Mouse (Mus musculus) common myeloid progenitor, adult 5-6 weeks (primary cell): ENCODE results near the gene Gdf10. TPM values are rescaled to one million over a fixed set of nuclear protein-coding genes. Genes with fewer than 3 reads are reported as not detected.
A peak's percentile ranks its signal among the peaks of the same experiment; 100 is the strongest.

Source experiments
- ATAC-seq: replicated peaks from 2 replicates; pipeline ENCODE4 v1.8.0; 2016; ENCODE audit warnings: low read depth, mild to moderate bottlenecking, moderate TSS enrichment, inconsistent platforms; ENCODE audit not compliant: poor library complexity, severe bottlenecking
- total RNA-seq: library from RNA; stranded (forward); fragments of 200-1000, 187-1606 nt; gene quantifications from 2 replicates; pipeline ENCODE4 v1.2.3, GENCODE M21; 2017

Gene Gdf10
- total RNA-seq, 1 experiment from 2014 or later: not detected

DNA sequence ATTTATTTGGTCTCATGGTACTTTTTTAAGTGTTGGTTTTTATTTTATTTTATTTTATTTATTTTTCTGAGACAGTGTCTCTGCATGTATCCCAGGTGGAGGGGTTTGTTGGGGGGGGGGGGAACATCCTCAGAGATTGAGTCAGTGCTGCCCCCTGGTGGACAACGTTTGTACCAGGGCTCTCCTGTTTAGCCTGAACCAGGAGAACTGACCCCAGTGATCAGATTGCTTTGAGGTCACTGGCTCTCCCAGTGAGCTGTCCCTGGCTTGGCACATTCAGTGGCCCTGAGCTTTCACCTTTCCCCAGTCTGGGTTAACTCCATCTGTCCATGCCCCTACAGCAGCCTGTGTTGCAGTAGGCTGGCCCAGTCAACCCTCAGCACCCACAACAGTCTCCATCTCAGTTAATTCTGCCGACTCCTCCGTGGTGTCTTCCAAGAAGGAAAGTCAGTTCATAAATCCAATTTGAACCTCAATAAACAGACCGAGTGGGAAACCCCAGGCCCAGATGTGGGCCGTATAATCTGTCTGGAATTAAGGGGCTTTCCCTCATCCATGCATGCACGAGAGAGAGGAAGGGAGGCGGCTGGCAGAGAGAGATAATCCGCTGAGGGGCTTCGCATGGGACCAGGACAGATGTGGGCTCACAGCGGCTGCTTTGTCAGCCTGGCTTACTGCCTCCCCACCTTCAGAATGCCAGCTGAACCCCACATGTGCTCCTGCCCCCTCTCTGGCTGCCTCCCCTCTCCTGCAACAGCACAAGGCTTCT lies 9.7 kb downstream of the Gdf10 start:
- no peak for ATAC-seq

DNA sequence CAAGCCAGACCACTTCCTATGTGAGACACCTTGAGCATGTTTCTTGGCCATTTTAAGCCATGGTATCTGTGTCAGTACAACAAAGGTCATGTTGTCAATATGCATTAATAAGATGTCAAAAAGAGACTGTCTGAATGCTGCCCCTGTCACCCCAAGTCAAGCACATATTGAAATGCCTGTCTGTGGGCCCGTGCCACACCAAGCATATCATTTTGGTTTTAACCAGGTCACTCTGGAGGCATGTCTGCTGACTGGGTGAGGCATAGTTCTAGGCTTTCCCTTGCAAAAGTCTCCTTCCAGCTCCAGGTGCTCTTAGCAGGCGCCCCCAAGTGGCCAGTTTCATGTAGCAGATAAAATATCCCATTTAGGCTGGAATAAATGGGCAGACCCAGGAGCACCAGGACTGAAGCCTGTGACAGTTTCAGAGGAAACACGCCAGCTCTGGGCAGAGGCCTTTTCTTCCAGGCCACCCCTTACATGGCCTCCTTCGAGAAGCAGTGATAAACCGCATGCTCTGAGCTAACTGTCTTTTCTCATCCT lies 10.5 kb downstream of the Gdf10 start:
- no peak for ATAC-seq

DNA sequence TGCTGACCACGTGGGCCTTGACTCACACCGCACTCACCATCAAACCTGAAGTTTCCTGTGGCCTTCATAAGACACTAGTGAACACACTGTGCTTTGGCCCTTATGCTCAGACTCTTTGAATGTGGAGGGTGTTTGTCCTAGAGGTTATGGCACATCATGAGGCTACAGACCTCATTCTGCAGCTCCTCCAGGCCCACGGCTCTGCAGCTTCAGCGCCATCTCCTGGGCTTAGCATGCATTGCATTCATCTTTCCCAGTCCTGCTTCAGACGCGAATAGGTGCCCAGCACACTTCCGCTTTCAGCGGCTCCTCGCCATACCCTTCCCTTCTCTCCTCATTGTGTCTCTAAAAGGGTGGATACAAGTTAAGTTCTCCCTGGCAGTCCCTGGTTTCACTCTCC lies 15.7 kb downstream of the Gdf10 start:
- peak; percentile 95 for ATAC-seq

DNA sequence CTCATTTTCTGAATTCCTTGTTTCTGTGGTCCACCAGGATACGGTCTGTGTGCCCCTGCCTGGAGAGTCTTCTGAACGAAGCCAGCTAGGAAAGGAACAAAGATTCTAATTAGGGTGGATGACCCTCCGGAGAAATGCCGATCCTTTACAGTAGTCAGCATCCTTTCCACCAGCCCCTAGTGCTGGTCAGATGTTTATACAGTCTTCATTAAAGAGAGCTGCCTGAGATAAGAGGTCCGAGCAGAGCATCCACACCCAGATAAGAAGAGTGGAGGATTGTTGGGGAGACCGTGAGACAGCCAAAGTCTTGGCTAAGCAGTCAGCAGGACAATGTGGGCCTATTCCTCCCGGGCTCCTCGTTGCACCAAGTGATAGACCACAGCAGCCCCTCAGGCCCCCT lies 17.4 kb downstream of the Gdf10 start, which contains the start of gene Gdf2:
Gdf2 (plus strand) TSS at position 301 of the 400 bp plus-strand sequence.
- ATAC-seq: no peak

DNA sequence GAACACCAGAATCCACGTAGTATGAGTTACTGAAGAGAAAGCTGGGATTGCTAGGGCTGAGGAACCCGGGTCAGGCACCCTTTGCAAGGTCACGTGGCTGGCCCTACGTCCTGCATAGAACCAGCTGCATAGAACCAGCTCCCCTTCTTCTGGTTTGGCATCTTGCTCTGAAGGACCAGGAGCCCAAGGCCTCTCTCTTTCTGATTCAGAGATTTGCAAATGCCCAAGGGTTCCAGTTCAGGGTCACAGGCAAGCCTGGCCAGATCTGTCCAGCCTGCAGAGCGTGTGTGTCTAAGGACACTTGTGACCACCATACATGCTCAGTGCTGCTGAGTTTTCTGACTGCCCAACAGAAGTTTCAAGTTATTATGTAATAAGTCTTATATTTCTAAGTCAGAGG lies 18.8 kb downstream of the Gdf10 start:
- ATAC-seq: no peak

DNA sequence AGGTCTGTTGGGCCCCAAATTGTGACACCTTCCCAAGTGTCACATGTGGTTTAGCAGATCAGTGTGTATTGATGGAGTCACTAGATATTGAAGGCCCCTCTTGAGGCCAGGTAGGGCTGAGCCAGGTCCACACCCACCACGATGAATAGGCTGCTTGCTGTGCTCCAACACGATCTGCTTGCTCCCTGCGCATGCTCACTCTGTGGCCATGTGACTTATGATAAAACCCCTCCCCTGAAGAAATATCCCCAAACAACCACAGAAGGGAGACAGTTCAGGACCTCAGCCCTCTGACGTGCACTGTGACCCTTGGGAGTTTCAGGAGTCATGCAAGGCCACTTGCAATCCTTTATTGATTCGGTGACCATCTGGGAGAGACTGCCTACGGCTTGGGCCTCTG lies 22.7 kb downstream of the Gdf10 start:
- no peak for ATAC-seq

DNA sequence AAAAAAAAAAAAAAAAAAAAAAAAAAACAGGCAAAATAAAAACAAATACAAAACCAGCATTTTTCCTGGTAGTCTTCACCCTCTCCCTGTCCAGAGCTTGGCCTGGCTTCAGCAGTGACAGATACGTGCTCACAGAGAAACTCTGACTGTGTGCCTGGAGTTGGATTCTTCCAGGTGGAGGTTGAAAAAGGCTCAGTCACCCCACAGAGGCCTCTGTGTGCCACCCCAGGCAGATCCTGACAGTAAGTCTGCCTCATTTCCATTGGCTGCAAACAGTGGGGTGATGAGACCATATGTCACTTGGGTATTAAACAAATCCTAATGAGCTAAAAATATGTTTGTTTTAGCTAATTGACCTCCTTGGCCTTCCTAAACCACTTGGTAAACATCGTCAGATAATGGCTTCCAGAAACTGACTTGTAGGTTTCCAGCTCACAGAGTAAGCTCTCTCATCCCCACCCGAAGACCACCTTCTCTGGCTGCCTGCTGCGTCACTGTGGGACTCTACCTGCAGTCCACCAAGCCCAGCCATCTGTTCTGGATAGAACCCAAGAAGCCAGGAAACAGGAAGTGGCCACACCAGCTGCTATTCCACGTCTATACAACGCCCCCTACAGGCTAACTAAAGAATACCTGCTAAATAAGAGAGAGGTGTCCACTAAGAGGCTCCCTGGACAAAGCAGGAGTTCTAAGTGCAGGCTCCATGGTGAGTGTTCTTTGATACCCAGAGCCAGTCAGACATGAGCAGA lies 29.0 kb downstream of the Gdf10 start:
- ATAC-seq: no peak

DNA sequence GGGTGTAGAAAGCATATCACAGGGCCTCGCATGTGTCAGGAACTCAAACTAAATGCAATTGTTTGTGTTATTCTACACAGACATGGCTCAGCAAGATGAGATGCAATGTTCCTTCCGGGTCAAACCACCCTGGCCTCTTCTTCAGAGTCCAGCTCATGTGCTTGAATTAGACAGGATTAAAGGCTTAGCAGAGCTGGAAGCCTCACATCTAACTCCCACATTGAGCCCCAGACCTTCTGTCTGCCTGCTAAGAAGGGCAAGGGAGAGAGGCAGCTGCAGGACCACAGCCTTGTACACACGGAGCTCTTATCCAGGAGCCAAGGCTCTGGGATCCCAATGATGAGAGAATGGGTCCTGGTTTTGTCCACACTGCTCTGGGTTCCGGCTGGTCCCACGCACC lies 30.4 kb downstream of the Gdf10 start, which contains the start of gene Rbp3:
Rbp3 (plus strand) TSS at position 243 of the 400 bp plus-strand sequence.
- ATAC-seq: no peak

DNA sequence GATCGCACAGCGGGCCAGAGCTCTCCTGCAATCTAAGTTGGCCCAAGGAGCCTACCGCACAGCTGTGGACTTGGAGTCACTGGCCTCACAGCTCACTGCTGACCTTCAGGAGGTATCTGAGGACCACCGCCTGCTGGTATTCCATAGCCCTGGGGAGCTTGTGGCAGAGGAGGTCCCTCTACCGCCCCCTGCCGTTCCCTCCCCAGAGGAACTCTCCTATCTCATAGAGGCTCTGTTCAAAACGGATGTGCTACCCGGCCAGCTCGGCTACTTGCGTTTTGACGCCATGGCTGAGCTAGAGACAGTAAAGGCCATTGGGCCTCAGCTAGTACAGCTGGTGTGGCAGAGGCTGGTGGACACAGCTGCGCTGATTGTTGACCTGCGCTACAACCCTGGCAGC lies 32.7 kb downstream of the Gdf10 start:
- ATAC-seq: no peak

DNA sequence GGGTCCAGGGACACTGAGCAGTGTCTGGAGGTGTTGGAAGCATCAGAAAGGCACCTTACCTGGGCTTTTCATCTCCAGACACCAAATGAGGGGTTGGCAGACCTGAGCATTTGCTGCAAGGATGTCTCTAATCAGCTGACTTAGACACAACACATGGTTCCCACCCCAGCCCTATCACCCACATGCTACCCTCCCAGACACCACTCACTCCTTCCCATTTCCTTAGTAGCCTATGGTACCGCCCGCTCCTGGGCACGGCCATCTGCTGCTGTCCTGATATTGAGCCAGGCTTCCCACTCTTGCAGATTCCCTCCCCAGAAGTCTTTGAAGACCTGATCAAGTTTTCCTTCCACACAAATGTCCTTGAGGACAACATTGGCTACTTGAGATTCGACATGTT lies 34.8 kb downstream of the Gdf10 start:
- ATAC-seq: no peak

DNA sequence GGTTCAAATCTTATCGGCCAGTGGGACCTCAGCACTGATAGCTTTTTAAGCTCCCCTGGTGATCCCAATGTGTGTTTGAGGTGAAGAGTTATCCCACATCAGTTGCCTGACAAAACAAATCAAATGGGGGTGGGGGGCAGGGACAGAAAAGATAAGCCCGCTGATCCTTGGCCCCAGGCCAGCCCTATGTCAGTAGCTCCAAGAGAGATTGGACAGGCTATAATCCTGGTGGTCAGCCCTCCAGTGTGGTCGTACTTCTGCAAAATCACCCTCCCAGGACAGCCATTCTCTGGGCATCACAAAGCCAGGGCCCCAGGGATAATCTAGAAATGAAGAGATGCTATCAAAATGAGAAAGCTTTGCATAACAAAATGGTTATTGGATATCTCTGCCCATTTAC lies 35.5 kb downstream of the Gdf10 start:
- no peak for ATAC-seq

DNA sequence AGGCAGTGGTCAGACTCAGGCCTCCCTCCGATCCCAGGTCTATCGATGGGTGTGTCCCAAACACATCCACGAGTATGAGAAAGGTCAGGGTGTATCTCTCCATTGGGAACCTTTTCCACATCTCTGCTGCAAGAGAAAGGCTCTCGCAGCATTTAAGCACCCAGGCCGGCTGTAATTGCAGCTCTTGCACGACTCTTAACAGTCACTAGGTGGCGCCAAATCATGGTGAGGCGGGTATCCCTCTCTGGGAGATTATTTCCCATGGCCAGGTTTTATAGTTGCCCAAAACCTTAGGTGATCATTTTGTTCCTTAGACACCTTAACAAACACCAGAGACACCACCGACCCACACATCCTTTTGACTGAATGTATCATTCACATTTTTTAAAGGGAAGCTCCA lies 36.0 kb downstream of the Gdf10 start:
- peak; percentile 71; the same call in 1 of the 2 replicates for ATAC-seq

DNA sequence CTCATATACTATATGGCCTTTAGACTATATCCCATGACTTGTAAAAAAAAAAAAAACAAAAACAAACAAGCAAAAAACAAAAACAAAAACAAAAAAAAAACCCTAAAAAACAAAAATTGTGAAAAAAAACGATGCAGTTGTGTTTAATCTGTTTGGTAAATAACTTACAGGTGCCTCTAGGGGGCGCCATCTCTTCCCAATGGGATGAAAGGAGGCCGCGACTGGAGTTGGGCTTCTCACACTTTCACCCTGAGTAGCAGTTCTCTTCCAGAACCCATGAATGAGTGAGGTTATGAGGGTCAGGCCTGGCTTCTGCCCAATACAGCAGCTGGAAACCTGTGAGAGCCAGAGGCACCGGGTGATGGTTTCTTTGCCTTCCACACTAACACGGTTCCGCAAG lies 42.3 kb downstream of the Gdf10 start:
- ATAC-seq: no peak

DNA sequence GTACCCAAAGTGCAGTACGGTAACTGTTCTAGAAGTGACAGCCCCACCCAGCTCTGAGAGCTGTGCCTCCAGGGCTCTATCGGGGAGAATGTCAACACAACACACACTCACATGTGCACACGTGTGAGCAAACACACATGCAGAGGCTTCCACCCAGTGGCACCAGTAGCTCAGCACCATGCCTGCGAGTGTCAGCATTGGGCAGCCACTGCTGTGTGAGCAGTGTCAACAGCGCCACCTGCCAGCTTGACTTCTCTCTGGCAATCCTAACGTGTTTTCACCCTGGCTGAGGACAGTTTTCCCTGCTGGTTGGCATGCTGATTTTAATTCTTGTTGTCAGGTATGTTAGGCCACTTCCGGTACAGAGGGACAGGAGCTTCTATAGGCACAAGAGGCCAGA lies 49.3 kb downstream of the Gdf10 start:
- no peak for ATAC-seq

DNA sequence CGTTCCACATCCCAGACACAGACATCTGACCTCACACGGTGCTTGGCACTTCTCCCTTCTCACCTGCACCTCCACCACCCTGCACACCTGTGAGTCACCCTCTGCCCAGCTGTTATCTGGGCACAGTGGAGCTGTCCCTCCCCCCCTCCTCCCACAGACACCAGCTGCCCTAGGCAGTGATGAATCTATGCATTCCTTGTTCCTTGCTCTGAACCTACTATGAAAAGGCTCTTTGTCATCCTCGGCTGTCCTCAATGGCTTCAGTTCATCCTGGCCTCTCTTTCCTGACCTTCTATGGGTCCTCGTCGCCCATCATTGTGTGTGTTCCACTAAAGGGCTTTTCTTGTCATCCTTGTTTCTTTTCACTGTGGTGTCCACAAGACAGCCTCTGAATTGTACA lies 51.4 kb downstream of the Gdf10 start:
- ATAC-seq: no peak

DNA sequence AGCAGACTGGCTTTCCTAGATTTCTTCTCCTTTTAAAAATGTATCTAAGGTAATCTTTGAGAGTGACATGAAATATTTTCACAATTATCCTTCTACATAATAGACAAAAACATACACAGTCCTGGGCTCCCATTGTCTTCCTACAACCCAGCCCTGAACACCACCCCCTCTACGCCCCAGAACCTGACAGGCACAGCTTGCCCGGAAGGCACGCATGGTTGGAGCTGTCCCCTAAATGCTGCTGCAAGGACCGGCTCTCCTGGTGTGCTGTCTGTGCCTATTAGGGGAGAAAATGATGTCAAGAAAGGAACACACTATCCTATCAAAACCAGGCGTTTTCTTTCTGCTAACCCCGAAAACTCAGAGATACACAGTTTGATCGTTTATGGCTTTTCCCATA lies 54.4 kb downstream of the Gdf10 start:
- no peak for ATAC-seq

DNA sequence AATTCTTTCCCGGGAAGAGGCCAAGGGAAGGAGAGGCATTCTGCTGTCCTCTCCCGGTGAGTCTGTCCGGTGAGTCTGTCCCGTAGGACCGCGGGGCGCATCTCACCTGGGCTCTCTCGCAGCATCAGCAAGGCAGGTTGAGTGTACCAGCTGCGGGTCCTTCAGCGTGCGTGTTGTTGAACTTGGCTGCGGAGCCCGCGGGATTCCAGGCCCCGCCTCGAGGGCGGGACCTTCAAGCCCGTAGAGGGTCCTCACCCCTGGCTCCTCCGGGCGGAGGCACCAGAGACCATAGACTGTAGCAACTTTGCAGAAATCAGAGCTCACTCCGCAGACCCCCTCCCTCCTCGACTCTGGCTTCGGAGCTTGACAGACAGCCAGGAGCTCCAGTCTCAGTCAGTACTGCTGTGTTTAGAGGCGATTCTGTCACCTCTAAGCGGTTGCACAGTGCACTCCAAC lies 55.2 kb downstream of the Gdf10 start, which contains the start of gene Zfp488:
Zfp488 (minus strand) TSS at position 161 of the 456 bp plus-strand sequence.
- no peak for ATAC-seq
